8 mouse cellular contexts compared by ENCODE assay signal in the genomic region with DNA sequence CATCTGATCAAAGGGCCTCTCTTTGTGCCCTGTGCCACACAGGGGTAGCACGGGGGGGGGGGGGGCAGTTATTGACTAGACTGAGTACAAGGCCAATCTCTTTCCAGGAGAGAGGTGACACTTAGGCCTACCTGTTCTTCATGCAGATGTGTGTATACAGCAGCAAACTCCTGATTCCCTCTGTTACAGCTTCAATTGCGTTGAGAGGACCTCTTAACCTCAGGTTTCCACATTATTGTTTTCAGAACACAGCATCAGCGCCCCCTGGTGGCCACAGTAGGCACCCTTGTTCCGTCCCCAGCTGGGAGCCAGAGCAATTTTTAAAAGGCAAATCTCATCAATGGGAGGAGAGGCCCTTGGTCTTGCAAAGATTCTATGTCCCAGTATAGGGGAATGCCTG. TPM values are rescaled to one million over a fixed set of nuclear protein-coding genes. Genes with fewer than 3 reads are reported as not detected.
DNase-seq lines count a peak whose midpoint lies in the region; ATAC-seq and TF ChIP-seq lines count a peak whose summit lies in the region.

No protein-coding gene starts in this region.

- DNase-seq in c-Kit-positive CD71-negative TER-119-negative erythroid progenitor cells, embryonic 14.5 days (ENCODE audit: low read depth), result peak; percentile 50
- DNase-seq in forebrain, embryonic 14.5 days (ENCODE audit: low spot score), result peak; percentile 79
- peak; percentile 85 to 87 for DNase-seq in layer of hippocampus, postnatal 10 days (ENCODE audit: low spot score in 2 of 2)
- DNase-seq in lung, postnatal 25 days (ENCODE audit: low spot score), result peak; percentile 78
- peak; percentile 75 for DNase-seq in retina, postnatal 1 day
- peak; percentile 60 to 70 for DNase-seq in thymus, postnatal 36 days

- H3K27ac ChIP-seq in ES-Bruce4 (ENCODE audit: insufficient read depth, low read length), result no peak overlapping the region
- no peak overlapping the region for H3K27ac ChIP-seq in forebrain, embryonic 14.5 days (ENCODE audit: low read depth, low read length)
- no peak overlapping the region for H3K27ac ChIP-seq in hindbrain, embryonic 12.5 days

- H3K36me3 ChIP-seq in ES-Bruce4 (ENCODE audit: control insufficient read depth, insufficient read depth, low read length, poor library complexity, severe bottlenecking), result no peaks in the 10 kb centered on the region
- no peaks in the 10 kb centered on the region for H3K36me3 ChIP-seq in forebrain, embryonic 14.5 days (ENCODE audit: control insufficient read depth, insufficient read depth, low read length)
- H3K36me3 ChIP-seq in hindbrain, embryonic 12.5 days, result no peaks in the 10 kb centered on the region

- 21% methylated on average over 4 of the region's 4 CpGs for WGBS in forebrain, embryonic 14.5 days
- 28% methylated on average over 4 of the region's 4 CpGs for WGBS in hindbrain, embryonic 12.5 days

- no peak for TF ChIP-seq POLR2A in ES-Bruce4 (IDR thresholded peaks at IDR 0.05; ENCODE audit: insufficient read depth, low read length)

- H3K27me3 ChIP-seq in ES-Bruce4 (ENCODE audit: control insufficient read depth, insufficient read depth, low read length, poor library complexity, severe bottlenecking), result no peaks in the 10 kb centered on the region
- no peaks in the 10 kb centered on the region for H3K27me3 ChIP-seq in forebrain, embryonic 14.5 days (replicated peaks; ENCODE audit: control insufficient read depth, insufficient read depth, low read length)
- no peaks in the 10 kb centered on the region; the same call in 1 of the 2 replicates for H3K27me3 ChIP-seq in hindbrain, embryonic 12.5 days

- H3K4me1 ChIP-seq in ES-Bruce4 (ENCODE audit: control insufficient read depth, insufficient read depth, low read length), result no peaks in the 10 kb centered on the region
- no peaks in the 10 kb centered on the region for H3K4me1 ChIP-seq in forebrain, embryonic 14.5 days (ENCODE audit: control insufficient read depth, insufficient read depth, low read length)
- H3K4me1 ChIP-seq in hindbrain, embryonic 12.5 days, result no peaks in the 10 kb centered on the region

- peak; percentile 66 for ATAC-seq in forebrain, embryonic 14.5 days
- peak; percentile 46; the same call in 1 of the 2 replicates for ATAC-seq in hindbrain, embryonic 12.5 days (ENCODE audit: low FRiP score)

- H3K4me2 ChIP-seq in forebrain, embryonic 14.5 days (ENCODE audit: low read length), result no peak overlapping the region
- no peak overlapping the region for H3K4me2 ChIP-seq in hindbrain, embryonic 12.5 days (replicated peaks)

- no peak overlapping the region for H3K4me3 ChIP-seq in ES-Bruce4 (ENCODE audit: low read depth, low read length)
- no peak overlapping the region for H3K4me3 ChIP-seq in forebrain, embryonic 14.5 days (ENCODE audit: low read depth, low read length)
- no peak overlapping the region for H3K4me3 ChIP-seq in hindbrain, embryonic 12.5 days

- no peak overlapping the region for H3K9ac ChIP-seq in ES-Bruce4 (ENCODE audit: low read depth, poor library complexity, severe bottlenecking)
- no peak overlapping the region for H3K9ac ChIP-seq in forebrain, embryonic 14.5 days (ENCODE audit: low read length)
- no peak overlapping the region for H3K9ac ChIP-seq in hindbrain, embryonic 12.5 days

- no peaks in the 10 kb centered on the region for H3K9me3 ChIP-seq in ES-Bruce4 (replicated peaks; ENCODE audit: control insufficient read depth, insufficient read depth, low read length, poor library complexity, severe bottlenecking)
- no peaks in the 10 kb centered on the region for H3K9me3 ChIP-seq in forebrain, embryonic 14.5 days (replicated peaks; ENCODE audit: control insufficient read depth, low read length)
- peaks cover 4% of the 10 kb centered on the region; the same call in 1 of the 2 replicates for H3K9me3 ChIP-seq in hindbrain, embryonic 12.5 days (replicated peaks)

- TF ChIP-seq CTCF in ES-Bruce4 (IDR thresholded peaks at IDR 0.05; ENCODE audit: low read depth, low read length), result peak; percentile 79

- no peak for TF ChIP-seq EP300 in ES-Bruce4 (IDR thresholded peaks at IDR 0.05; ENCODE audit: insufficient read depth, low read depth, low read length)

RNA-seq across cellular contexts. Expression of gene Insig1, which starts 22.7 kb away (rescaled TPM):
- polyA plus RNA-seq in ES-Bruce4 (2011; ENCODE audit: insufficient read depth, insufficient read length, low read depth, missing spikeins), result 114 and 116 TPM in 2 replicates
- 81.8 and 85.6 TPM in 2 replicates for polyA plus RNA-seq in forebrain, embryonic 14.5 days (2014; fragmentation: Nextera tagmentation; extraction: Ambion mirVana)
- 95.6 and 101 TPM in 2 replicates for polyA plus RNA-seq in hindbrain, embryonic 12.5 days (2016; fragmentation: Nextera tagmentation; extraction: Ambion mirVana)
- 10 to 100 TPM; 82.7 to 88.7 TPM for total RNA-seq in layer of hippocampus, postnatal 10 days (2021)
